Mouse (Mus musculus) CD4-positive helper T cell, adult 2 months (primary cell): ENCODE measurements around the gene Kat6b.

Experiments
- DNase-seq: peaks from one replicate; pipeline ENCODE4 v3.0.0-alpha.2; 2012; ENCODE audit warnings: low read depth, missing footprints, low spot score

Gene Kat6b

DNA sequence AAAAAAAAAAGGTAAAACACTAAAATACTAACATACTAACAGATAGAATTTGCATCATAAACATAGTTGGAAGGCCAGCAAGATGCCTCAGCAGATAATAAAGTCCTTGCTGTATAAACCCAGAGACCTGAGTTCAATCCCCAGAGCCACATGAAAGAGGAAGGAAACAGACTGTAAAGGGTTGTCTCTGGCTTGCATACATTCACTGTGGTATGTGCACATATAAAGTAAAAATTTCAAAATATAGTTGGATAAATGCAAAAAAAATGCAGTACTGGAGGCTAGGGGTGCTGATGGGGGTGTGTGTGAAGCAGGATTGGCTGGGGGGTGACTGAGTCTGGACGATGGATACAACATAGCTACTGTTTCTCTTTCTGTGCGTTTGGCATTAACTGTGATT is 224.2 kb downstream of the Kat6b start:
- DNase-seq = no peak

DNA sequence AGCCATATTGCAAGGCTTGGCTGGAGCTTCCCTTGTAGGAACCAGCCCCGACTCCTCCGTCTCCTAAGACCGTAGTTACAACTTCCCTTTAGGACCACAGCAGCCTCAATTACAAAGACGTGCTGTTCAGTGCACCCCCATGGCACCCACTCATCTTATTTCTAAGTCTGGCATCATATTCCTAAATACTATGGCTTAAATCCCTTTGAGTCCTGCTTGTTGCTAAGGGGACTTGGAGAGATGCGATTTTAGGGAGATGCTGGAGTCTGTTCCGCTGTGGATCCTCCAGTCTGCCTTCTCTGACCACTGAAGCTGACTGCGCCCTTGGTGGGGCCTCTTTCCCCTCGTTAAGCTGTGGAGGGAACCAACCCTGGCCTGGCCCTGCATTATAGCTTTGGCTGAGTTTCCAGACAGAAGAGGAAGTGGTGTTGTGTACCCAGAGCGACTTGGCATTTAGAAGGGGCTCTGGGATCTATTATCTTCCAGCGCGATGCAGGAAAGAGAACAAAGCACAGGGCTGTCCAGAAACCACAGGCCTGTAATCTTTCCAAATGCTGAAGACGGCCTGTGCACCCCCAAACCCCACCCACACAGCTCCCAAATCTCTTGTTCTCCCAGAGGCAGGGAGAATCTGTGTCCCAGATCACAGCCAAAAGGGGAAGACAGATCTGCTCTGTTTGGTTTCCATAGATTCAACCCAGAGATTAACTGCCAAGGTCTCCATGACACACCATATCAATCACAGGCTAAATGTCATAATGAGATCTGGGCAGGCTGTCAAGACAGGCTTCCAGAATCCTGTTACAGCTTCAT is 225.7 kb downstream of the Kat6b start:
- no peak for DNase-seq

DNA sequence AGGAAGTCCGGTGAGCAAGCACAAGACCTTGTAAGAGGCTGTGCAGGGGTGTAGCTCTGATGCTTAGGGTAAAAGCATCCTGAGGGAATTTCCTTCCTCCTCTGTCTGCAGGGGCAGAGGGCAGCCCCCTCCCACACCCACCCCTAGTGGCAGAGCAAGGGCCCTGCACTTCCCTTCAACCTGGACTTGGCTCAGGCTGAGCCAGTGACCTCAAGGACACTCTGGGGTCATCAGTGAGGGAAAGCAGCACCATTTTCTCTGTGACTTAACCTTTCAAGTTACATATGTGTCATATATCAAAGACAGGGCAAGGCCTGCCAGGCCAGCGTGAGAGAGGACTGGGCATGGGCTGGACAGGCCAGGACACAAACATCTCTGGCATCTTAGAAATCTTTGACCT is 228.3 kb downstream of the Kat6b start:
- no peak for DNase-seq

DNA sequence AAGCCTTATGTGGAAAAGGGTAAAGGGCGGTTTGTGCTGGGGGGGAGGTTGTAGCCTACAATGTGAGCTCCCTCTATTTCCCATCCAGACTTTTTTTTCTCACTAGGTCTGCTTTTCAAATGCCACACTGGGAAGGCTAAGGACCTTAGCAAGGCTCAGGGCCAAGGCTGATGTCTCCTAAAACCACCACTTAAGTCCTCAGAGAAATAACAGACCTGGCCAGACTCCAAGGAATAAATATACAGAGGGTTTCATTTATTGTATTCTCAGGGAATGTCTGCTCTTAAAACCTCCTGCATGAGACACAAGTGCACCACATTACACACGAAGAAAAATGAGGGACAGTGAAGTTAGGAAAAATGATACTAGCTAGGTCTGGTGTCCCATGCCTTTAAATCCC is 230.0 kb downstream of the Kat6b start:
- DNase-seq = no peak

DNA sequence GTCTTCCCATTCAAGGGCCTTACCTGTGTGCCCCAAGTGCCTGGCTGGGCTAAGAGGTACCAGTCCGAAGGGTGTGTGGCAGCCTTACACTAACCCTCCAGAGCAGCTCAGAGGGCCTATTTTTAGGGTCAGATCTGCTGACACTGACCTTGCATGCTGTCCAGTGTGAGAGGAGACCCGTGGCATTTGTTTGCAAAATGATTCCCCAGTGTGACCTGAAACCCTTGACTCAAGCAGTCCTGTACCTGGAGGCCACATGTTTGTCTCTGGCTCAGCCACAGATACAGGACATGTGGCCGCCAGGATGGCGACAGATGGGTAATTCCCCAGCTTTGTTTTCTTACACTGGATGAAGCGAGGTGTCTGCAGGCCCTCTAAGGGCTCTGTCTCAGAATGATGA is 233.3 kb downstream of the Kat6b start, which contains the start of gene Dupd1:
Dupd1 (minus strand) TSS at position 91 of the 400 bp plus-strand sequence.
- DNase-seq = no peak

DNA sequence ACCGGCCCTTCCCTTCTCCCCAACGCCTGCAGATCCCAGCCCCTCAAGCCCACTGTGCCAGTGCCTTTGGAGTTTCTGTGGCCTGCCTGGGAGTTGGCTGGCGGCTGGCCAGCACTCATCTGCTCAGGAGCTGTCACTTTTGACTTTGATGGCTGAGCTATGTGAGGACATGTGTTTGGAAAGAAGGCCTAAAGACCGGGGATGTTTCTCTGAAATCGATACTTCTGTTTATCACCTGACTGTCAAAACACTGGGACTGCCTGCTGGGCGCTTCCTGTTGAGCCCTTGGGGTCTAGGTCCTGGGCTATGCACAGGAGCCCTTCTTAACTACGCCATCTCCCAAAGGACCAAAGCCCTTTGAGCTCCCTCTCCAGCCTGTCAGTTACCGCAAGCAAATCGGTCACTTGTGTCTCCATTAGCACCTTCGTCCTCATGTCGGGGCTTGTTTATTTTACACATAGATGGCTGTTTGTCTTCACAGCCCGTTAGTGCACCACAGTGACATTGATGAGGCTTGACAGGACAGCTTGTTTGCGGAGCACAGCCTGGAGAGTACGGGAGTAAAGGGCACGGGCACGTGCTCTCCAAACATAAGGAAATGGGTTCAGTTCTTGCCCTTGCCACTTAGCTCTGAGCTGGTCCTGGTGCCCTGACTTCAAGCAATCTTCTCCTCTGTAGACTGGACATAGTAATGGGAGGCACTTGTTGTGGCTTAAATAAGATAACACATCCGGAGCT is 238.6 kb downstream of the Kat6b start:
- DNase-seq = no peak

DNA sequence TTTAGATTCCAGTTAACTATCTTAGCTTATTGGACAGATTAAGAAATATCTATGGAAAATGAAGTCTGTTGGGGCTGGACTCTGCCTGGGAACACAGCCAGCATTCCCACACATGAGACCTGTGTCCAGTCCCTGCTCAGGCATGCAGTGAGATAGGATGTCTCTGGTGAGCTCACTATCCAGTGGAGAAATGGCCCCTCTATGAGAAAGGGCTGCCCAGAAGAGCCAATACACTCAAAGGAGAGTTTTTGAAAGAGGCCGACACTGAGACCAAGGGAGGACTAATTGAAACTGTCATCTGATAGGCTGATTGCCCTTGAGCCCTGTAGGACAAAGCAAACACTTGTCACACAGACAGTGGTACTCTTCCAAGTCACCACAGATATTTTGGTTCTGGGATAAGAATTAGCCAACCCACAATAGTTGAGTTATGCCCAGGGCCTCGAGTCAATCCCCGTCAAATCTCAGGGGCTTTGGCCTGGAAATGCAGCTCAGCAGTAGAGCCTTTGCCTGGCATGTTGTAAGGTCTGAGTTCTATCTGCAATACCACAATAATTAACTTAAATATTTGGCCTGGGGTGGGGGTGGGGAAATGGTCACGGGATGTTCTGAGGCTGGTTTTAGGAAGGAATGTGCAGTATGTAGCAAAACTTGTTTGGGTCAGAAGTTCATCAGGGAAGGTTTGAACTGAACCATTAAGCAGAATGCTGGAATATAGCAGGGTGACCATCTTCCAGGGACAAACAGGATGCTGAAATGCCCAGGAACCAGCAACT is 239.4 kb downstream of the Kat6b start:
- no peak for DNase-seq
